In the genomic region with DNA sequence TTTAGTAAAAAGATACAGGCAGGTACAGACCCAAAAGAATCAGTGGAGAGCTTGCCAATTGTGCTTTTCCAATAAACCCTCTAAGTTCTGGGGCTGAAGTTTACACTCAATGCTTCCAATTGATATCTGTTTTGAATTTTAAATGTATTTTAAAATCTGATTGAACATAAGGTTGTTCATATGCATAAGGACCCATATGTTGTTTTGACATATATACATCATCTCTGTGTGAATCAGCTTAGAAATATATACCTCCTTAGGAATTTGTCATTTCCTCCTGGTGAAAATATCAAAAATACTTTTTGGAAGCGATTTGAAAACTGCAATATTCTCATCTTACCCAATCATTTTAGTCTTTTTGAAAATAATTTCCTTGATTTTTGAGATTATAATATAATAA, we compare ENCODE assay signal across 17 mouse cellular contexts.
"Had no signal": no experiment of that assay in that cellular context is flagged by ENCODE, and none has a peak within 500 bp of the region (broad histone marks: within the 10 kb centered on the region; RNA-seq: fewer than 3 reads in every experiment).

No protein-coding gene starts in this region.

- H3K4me3 ChIP-seq: lung, embryonic 15.5 days; midbrain, embryonic 10.5 days; midbrain, embryonic 12.5 days; myocyte; neural tube, embryonic 13.5 days; stomach, embryonic 15.5 days had no signal

- H3K9ac ChIP-seq: liver, postnatal 0 days; lung, embryonic 15.5 days; midbrain, embryonic 12.5 days; neural tube, embryonic 13.5 days; stomach, embryonic 15.5 days had no signal

- H3K27ac ChIP-seq: lung, embryonic 15.5 days; midbrain, embryonic 10.5 days; midbrain, embryonic 12.5 days; neural tube, embryonic 13.5 days; stomach, embryonic 15.5 days; stomach, postnatal 0 days had no signal

- H3K4me2 ChIP-seq: lung, embryonic 15.5 days; midbrain, embryonic 12.5 days; neural tube, embryonic 13.5 days; stomach, embryonic 15.5 days had no signal

- H3K27me3 ChIP-seq: lung, embryonic 15.5 days; midbrain, embryonic 12.5 days; neural tube, embryonic 13.5 days; stomach, embryonic 15.5 days had no signal

- DNase-seq: liver, postnatal 0 days; lung, adult 2 months; lung, postnatal 4 days; midbrain, embryonic 14.5 days; right cerebral cortex, postnatal 14 days; thymus, adult 2 months; thymus, postnatal 25 days; thymus, postnatal 4 days had no signal

- H3K36me3 ChIP-seq: lung, embryonic 15.5 days; midbrain, embryonic 10.5 days; midbrain, embryonic 12.5 days; neural tube, embryonic 13.5 days; stomach, embryonic 15.5 days had no signal

- ATAC-seq: liver, postnatal 0 days; lung, postnatal 0 days; midbrain, embryonic 16.5 days had no signal

- H3K4me1 ChIP-seq: lung, embryonic 15.5 days; midbrain, embryonic 10.5 days; midbrain, embryonic 12.5 days; neural tube, embryonic 13.5 days; stomach, embryonic 15.5 days had no signal

- H3K9me3 ChIP-seq: lung, embryonic 15.5 days; midbrain, embryonic 10.5 days; midbrain, embryonic 12.5 days; neural tube, embryonic 13.5 days; stomach, embryonic 15.5 days had no signal
